Mouse (Mus musculus) macrophage (primary cell): ENCODE measurements around the gene Gatb. TPM values are rescaled to one million over a fixed set of nuclear protein-coding genes. Genes with fewer than 3 reads are reported as not detected.

ENCODE experiments used
- H3K27ac ChIP-seq: fragments of 350-480 bp; formaldehyde crosslinking; 2 replicates; pipeline ENCODE4 v1.9.0; 2021
- H3K36me3 ChIP-seq: fragments of 350-480 bp; formaldehyde crosslinking; 2 replicates; pipeline ENCODE4 v1.9.0; 2021; ENCODE audit errors: inconsistent target
- H3K4me3 ChIP-seq: fragments of 350-480 bp; formaldehyde crosslinking; 2 replicates; pipeline ENCODE4 v1.9.0; 2021; ENCODE audit errors: inconsistent target
- H3K79me2 ChIP-seq: fragments of 350-480 bp; formaldehyde crosslinking; 2 replicates; pipeline ENCODE4 v1.9.0; 2021; ENCODE audit errors: inconsistent target
- WGBS: methylation state at CpG from one replicate; pipeline ENCODE4 v1.1.7; 2026; ENCODE audit warnings: inconsistent platforms; ENCODE audit not compliant: missing documents; 5-methylcytosine and 5-hydroxymethylcytosine counted together
- polyA plus RNA-seq: library from polyadenylated mRNA; stranded (reverse); fragments of 250-400 nt; gene quantifications from 3 replicates; pipeline ENCODE4 v1.2.4, GENCODE M21; 2018; ENCODE audit warnings: inconsistent platforms

The Gatb gene
- polyA plus RNA-seq, 1 experiment from 2014 or later = 8.0 TPM

DNA sequence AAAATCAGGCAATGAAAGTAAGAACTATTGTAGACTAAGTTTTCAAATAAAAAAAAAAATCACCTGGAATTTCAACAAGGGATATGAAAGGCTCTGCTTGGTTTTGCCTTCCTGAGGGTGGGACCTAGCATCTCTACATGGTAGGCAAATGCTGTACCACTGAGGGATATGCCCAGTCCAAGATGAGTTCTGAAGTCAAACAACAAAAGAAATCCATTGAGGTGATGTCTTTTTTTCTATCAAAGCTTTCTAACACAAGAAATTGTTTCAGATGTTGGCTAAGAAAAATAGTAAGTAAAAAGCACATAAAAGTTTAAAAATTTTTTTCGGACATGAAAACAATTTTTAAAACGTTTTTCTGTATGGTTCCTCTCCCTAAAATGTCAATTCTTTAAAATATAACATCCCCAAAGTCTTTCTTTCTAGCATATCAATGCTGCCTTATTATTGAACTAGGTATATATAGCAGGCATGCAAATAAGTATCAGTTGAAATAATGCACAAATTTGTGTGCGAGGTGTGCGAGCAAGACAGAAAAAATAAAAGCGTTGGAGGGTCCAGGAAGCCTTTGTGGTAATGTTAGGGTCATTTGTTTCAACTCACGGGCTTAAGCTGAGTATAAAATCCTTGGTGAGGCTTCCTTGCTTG, 579 bp upstream of the Gatb start:
- Histone ChIP-seq H3K36me3 (peaks cover 11% of the 10 kb centered on the region; the same call in 1 of the 2 replicates), H3K4me3 (peak overlapping the region; percentile 95), H3K79me2 (no peaks in the 10 kb centered on the region), H3K27ac (no peak overlapping the region)
- WGBS = 20% methylated on average over 6 of the region's 6 CpGs

DNA sequence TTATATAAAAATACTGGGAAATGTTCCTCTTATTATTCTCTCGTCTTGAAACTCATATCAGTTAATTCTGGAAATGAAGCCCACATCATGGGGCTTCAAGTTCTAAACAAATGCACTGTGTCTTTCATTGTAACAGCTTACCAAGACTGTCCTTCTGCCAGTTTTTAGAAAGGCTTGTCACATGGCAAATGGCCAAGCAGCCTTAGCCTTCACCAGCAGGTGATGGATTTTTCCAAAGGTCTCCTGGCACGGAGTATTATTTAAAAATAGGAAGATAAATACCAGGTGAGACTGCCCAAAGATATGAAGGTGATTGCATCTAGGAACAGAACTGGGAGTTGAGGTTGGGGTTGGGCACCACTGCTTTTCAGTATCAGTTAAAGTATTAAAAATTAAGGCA, 8.8 kb downstream of the Gatb start:
- Histone ChIP-seq H3K79me2 (no peaks in the 10 kb centered on the region), H3K27ac (no peak overlapping the region), H3K4me3 (no peak overlapping the region), H3K36me3 (peaks cover 16% of the 10 kb centered on the region; the same call in 1 of the 2 replicates)
- 100% methylated on average over 2 of the region's 2 CpGs for WGBS

DNA sequence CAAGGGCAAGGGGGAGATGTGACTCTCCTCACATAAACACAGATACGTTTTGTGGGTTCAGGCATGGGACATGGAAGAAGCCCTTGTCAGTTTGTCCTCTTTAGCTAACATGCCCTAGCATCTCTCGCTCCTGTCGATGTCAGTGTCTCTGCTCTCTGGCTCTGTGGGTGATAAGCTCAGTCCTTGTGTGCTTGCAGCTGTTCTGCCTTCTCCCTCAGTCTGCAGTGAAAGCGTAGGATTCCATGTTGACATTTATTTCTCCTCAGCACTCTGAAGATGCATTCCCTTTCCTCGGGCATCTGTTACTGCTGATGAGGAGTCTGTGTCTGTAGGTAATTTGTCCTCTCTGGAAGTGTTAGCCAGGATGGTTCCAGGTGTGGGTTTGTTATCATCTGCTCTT, 9.3 kb downstream of the Gatb start:
- WGBS = 94% methylated on average over 5 of the region's 5 CpGs
- Histone ChIP-seq H3K27ac (no peak overlapping the region), H3K79me2 (no peaks in the 10 kb centered on the region), H3K4me3 (no peak overlapping the region), H3K36me3 (peaks cover 11% of the 10 kb centered on the region; the same call in 1 of the 2 replicates)

DNA sequence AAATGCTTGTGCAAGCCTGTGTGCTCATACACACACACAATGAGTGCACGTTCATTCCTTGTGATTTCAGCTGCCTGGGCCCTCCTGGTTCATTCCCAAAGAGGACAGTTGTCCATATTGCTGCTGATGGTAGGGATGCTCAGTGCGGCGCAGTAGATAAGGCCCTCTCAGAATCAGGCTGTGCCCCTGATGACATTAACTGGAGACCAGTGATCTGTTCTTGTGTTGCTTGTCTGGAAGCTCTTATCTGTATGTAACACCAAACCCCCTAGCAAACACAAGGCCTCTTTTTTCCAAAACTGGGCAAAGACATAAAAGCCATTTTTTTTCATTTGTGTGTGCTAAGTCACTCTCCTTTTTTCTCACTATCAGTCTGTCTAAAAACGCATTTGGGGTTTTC, 11.0 kb downstream of the Gatb start:
- Histone ChIP-seq H3K27ac (no peak overlapping the region), H3K79me2 (no peaks in the 10 kb centered on the region), H3K4me3 (no peak overlapping the region), H3K36me3 (0 out of 2 replicates have a peak, but pooled peaks cover 10% of the 10 kb centered on the region)
- WGBS = 93% methylated on average over 4 of the region's 4 CpGs

DNA sequence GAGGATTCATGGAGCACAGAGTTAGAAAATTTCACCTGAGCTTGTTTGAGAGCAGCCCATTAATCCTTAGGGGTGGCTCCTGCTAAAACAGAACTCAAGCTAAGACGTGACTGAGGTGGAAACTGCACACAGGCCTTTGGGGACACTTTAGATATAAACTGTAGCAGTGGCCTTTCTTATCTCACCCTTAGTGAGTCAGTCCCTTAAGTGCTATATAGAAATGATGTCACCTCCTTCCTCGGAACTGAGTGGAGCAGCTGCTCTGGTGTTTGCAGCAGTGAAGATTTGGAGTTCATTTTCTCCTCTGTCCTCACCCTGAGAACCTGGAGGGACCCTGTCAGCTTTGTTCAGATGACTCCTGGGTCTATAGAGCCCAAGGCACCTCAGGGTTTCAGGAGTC, 14.8 kb downstream of the Gatb start:
- H3K79me2 ChIP-seq = no peaks in the 10 kb centered on the region
- 0 out of 2 replicates have a peak, but pooled peaks cover 4% of the 10 kb centered on the region for H3K36me3 ChIP-seq
- no peak overlapping the region for H3K4me3 ChIP-seq
- H3K27ac ChIP-seq = no peak overlapping the region
- 78% methylated on average over 2 of the region's 2 CpGs for WGBS

DNA sequence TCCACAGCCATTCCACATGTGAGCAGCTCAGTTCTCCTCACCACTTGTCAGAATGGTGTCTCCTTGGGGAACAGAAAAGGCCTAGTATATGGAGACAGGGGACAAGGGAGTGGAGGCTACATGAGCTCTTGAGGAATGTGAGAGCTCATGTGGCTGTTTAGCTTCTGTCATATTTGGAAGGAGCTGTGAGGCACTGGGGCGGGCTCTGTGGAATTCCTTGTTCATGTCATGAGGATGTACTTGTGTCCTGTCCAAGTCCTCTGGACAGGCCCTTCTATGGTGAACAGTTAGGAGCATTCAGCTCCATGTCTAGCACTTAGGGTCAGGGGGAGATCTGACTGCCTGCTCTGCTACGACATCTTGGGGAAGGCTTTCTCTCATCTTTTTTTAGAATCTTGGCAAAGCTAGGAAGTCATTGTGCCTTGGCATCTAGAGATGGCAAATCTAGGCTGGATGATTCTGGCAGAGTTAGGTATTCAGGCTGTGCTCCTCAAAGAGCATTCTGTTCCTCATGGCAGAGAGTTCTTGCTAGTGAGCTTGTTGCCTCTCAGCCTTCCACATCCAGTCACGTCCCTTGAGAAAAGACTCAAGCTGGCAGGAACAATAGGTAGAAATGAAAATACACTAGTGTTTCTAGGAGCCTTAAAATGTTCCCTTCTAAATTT, 16.3 kb downstream of the Gatb start:
- H3K79me2 ChIP-seq = no peaks in the 10 kb centered on the region
- 97% methylated on average over 3 of the region's 3 CpGs for WGBS

DNA sequence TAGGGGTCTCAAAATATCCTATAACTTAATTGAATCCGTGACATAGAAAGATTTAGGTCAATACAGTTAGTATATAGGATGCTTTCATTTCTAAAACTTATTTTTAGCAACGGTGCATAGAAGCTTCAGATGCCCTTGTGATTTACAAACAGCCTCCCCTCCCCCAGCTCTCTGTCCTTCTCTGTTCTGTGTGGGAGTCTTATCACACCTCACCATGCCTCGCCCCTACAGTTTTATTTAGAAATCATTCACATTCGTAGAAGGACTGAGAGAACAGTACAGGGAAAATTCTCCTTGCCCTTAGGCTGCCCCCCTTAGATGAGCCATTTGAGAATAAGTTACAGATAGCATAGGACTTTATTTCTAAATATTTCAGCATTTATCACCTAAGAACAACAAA, 18.1 kb downstream of the Gatb start:
- Histone ChIP-seq H3K79me2 (no peaks in the 10 kb centered on the region), H3K36me3 (no peaks in the 10 kb centered on the region)
- 86% methylated on average over 4 of the region's 4 CpGs for WGBS

More for the DNA sequence above, 16.3 kb downstream of the Gatb start:
- H3K27ac ChIP-seq = no peak overlapping the region
- no peak overlapping the region for H3K4me3 ChIP-seq
- no peaks in the 10 kb centered on the region for H3K36me3 ChIP-seq

DNA sequence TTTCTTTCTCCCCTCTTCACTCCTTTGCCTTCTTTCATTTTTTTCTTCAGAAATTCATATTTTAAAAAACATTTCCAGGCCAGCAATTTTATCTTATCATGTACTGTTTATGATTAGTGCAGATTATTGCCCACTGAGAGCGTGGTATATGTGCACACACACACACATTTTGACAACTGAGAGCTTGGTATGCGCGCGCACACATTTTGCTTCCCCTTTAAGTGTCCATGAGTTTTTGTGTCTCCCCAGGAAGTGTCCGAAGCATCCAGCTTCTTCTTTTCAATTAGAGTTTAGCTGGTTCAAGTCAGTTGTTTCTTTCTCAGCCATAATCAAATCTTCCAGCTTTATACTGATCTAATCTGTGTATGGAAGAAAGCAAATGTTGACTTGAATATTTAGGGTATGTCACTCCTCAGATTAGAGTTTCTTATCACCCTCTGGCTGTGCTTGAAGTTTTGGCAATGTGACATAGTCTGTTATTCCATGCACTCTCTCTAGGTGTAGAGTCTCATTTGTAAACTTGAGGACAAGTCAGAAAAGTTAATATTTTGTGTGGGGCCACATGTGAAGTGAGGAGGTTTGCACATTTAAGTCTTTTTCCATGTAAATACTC, 18.8 kb downstream of the Gatb start:
- Histone ChIP-seq H3K36me3 (no peaks in the 10 kb centered on the region), H3K79me2 (no peaks in the 10 kb centered on the region), H3K27ac (no peak overlapping the region), H3K4me3 (no peak overlapping the region)
- WGBS = 93% methylated on average over 5 of the region's 5 CpGs

More for the DNA sequence above, 18.1 kb downstream of the Gatb start:
- no peak overlapping the region for H3K4me3 ChIP-seq
- H3K27ac ChIP-seq = no peak overlapping the region

DNA sequence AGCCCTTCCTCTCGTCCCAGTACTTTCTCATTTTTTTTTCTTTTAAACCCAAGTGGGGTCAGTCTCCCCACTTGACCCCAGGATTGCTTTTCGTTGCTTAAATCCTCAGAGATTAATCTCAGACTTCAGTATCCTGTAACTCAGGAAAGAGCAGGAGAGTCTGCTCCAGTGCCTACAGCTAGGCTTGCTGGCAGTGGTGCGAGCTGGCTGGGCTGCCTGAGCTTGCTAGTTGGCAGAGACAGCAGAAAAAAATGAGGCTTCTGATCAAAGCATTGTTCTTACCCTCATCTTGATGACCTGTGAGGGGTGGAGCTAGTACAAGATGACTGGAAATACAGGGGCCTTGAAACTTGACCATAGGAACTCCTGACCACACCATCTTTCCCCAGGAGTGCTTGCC, 20.5 kb downstream of the Gatb start:
- Histone ChIP-seq H3K36me3 (no peaks in the 10 kb centered on the region), H3K79me2 (no peaks in the 10 kb centered on the region), H3K27ac (no peak overlapping the region), H3K4me3 (no peak overlapping the region)
- 100% methylated on average over 3 of the region's 3 CpGs for WGBS

DNA sequence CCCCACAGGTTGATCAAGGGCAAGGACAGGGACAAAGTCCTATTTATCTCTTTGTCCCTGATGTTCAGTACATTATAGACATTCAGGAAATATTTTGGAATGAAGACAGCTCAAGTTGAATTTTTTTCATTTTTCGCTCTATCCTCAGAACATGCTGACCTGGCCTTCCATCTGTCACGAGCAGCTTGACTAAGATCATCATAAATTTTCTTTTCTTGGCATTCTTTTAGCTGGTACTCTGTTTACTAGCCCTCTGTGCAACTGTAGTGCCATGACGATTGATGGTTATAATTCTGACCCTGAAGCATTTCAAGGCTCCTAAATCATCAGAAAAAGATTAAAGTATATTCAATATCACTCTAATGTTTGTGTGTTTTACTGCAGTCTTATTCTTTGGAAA, 25.6 kb downstream of the Gatb start:
- H3K79me2 ChIP-seq = no peaks in the 10 kb centered on the region
- H3K27ac ChIP-seq = no peak overlapping the region
- H3K36me3 ChIP-seq = no peaks in the 10 kb centered on the region
- no peak overlapping the region for H3K4me3 ChIP-seq
- WGBS = 93% methylated on average over 3 of the region's 3 CpGs

DNA sequence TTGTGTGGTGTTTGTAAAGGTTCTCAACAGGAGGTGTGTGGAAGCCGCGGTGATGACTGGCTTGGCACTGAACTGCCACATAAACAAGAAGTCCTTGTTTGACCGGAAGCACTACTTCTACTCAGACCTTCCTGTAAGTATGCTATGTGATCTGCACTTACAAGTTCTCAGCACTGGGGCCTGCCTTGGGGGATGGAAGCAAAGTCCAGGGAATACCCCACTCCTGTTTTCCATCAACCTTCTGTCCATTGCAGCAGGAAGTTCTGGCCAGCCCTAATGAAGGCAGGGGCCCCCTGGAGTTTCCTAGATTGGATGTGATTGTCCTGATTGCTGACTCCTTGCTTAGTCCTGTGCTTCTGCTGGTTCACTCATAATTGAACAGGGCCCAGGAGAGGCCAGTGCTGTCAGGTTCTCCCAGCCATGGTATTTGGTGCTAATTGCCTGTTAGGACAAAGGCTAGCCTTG, 28.0 kb downstream of the Gatb start:
- no peak overlapping the region for H3K4me3 ChIP-seq
- H3K79me2 ChIP-seq = no peaks in the 10 kb centered on the region
- H3K27ac ChIP-seq = no peak overlapping the region
- WGBS = 67% methylated on average over 3 of the region's 3 CpGs
- H3K36me3 ChIP-seq = no peaks in the 10 kb centered on the region

DNA sequence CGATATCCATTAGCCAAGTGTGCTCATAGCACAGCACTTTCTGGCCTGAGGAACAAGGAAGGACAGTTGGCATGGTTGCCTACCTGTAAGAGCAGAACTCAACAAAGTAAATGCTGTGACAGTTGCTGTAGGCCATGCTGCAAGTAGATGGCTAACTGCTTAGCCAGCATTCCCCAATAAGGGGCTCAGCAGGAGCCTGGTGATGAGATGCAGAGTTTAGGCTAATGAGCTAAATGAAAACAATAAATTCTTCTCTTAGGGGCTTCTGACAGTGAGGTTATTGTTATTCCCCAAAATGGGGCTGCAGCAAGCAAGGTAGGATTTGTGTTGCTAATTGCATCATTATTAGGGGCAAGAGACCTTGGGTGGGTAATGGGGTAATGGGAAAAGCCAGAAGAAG, 29.9 kb downstream of the Gatb start:
- Histone ChIP-seq H3K79me2 (no peaks in the 10 kb centered on the region), H3K27ac (no peak overlapping the region), H3K36me3 (no peaks in the 10 kb centered on the region), H3K4me3 (no peak overlapping the region)
- WGBS = 100% methylated on average over 1 of the region's 1 CpGs

DNA sequence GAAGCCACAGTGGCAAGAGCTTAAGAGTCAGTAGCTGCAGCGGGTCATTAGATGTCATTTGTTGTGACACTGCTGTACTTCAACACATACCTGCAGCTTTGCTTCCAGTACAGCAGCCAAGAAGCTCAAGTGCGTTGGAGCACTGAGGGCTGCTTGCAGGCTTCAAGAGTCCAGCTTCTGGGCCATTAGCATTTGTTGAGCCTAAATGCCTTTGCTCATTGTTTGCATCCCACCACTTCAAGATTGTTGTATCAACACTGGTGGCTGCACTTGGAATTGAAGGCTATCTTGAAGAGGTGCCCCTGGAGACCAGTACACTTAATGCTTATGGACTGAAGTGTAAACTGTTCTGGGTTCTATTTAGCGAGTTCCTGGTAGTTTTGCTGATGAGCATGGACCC, 33.0 kb downstream of the Gatb start:
- Histone ChIP-seq H3K27ac (no peak overlapping the region), H3K4me3 (no peak overlapping the region), H3K36me3 (no peaks in the 10 kb centered on the region), H3K79me2 (no peaks in the 10 kb centered on the region)
- WGBS = 92% methylated on average over 3 of the region's 3 CpGs

DNA sequence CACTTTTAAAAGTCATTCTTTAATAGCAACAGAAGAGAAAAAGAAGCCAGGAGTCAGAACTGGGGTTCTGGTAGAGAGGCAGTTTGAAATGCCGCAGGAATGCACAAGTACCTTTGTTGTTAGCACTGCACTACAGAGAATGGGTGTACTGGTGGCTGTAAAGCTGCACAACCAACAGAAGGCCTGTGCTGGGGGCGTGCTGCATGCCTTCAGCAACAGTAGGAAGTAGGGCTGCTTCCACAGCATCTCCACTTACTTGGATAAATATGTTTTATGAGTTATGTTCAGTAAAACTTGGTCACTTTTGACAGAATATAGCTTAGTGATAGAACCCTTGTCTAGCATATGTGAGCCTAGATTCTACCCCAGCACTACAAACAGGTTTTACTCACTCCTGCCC, 33.8 kb downstream of the Gatb start:
- Histone ChIP-seq H3K4me3 (no peak overlapping the region), H3K36me3 (no peaks in the 10 kb centered on the region), H3K27ac (no peak overlapping the region), H3K79me2 (no peaks in the 10 kb centered on the region)
- WGBS = 100% methylated on average over 2 of the region's 2 CpGs

DNA sequence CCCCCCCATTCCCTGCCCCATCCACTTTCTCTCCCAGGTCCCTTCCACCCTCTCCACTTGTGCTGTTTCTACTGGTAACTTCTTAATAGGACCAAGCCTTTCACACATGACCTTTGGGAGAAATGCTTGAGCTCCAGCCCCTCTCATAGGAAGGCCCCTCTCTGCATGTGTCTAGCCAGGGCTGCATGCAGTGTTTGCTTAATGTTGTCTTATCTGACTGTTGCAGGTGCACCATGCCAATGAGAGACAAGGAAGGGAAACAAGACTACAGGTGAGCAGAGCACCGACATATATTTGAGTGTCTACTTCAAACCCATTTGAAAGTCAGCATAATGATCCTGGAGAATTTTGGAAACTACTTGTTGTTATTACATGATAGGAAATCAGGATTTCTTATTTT, 42.5 kb downstream of the Gatb start:
- H3K4me3 ChIP-seq = no peak overlapping the region
- no peak overlapping the region for H3K27ac ChIP-seq
- 100% methylated on average over 1 of the region's 1 CpGs for WGBS
- peaks cover 18% of the 10 kb centered on the region; the same call in 1 of the 2 replicates for H3K36me3 ChIP-seq
- no peaks in the 10 kb centered on the region for H3K79me2 ChIP-seq
